Mouse (Mus musculus): ENCODE measurements around the gene Utp11.

DNA sequence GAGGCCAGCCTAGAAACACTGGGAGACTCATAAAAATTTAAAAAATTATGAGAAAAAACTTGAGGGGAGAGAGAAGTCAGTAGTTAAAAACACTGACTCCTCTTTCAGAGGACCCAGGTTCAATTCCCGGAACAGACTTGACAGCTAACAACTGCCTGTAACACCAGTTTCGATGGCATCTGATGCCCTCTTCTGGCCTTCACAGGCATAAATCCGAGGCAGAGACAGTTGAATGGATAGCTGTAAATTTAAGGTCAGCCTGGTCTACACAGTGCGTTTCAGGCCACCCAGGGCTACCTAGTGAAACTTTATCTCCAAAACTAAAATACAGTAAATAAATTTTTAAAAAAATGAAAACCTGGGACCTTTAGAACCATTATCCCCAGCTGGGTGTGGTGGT, 8.4 kb downstream of the Utp11 start:
- no peak for TF ChIP-seq MAFK (IDR thresholded peaks at IDR 0.05; ENCODE audit: insufficient read depth, low read depth, low read length)
- TF ChIP-seq CHD2 (IDR thresholded peaks at IDR 0.05; ENCODE audit: low read depth, low read length): no peak
- TF ChIP-seq ZNF384 (IDR thresholded peaks at IDR 0.05; ENCODE audit: low read depth, low read length): no peak
- no peak for TF ChIP-seq HCFC1 (IDR thresholded peaks at IDR 0.05; ENCODE audit: borderline replicate concordance, insufficient read depth, low read length)
- TF ChIP-seq ZC3H11A (IDR thresholded peaks at IDR 0.05; ENCODE audit: borderline replicate concordance, low read depth, low read length): no peak
